Mouse (Mus musculus): ENCODE results near the gene Ptpre. TPM values are rescaled to one million over a fixed set of nuclear protein-coding genes. Genes with fewer than 3 reads are reported as not detected.
"Not testable (repeated sequence)": the region's sequence is repeated elsewhere in the genome, so short reads cannot be mapped to it uniquely, and the experiment has no call there.

Gene Ptpre
- polyA plus RNA-seq (2015; fragmentation: Nextera tagmentation; extraction: Ambion mirVana) = 2.8 and 2.9 TPM in 2 replicates

DNA sequence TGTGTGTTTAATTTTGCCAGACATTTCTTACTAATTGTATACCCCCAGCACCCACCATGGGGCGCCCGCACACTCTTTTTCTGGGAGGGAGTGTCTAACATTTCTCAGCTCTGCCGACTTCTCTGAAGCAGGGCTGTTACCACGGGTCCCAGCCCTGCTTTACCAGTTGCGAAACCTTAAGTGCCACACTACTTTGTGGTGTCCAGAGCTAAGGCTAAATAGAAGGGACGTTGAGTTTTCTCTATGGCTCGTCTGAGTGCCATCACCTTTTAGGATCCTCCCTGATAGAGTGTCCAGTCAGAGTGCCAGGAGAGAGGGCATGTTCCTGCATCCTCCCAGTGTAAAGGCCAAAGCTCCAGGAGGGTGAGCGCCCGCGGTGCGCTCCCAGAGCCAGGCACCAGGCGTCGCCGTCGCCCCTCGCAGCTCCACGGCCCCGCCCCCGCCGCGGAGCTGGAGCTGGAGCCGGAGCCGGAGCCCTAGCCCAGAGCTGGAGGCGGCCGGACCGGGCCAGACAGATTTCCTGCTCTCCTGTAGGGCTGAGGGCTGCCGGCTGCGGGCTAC lies at the start of gene Ptpre:
TSS of gene Ptpre (plus strand) at position 141 of the 561 bp plus-strand sequence.
- Histone ChIP-seq H3K4me2 (peak within 1 kb of the TSS; percentile 87), H3K4me1 (replicated peaks) (peaks cover 44% of the 10 kb centered on the region), H3K9ac (peak within 1 kb of the TSS; percentile 52), H3K27ac (replicated peaks) (0 out of 2 replicates have a peak within 1 kb of the TSS, but pooled peaks have one; percentile 19), H3K4me3 (replicated peaks) (peak within 1 kb of the TSS; percentile 63), H3K36me3 (replicated peaks) (no peaks in the 10 kb centered on the region), H3K27me3 (peaks cover 12% of the 10 kb centered on the region), H3K9me3 (replicated peaks) (no peaks in the 10 kb centered on the region)
- ATAC-seq (ENCODE audit: insufficient read depth) = peak; percentile 88
- WGBS (ENCODE audit: insufficient replicate concordance) = 1% methylated on average over 28 of the region's 28 CpGs

- Histone ChIP-seq H3K4me2 (no peak overlapping the region), H3K4me1 (replicated peaks) (no peaks in the 10 kb centered on the region), H3K9ac (no peak overlapping the region), H3K36me3 (replicated peaks) (no peaks in the 10 kb centered on the region), H3K4me3 (replicated peaks) (no peak overlapping the region), H3K27me3 (no peaks in the 10 kb centered on the region; the same call in none of the 2 replicates), H3K9me3 (replicated peaks) (no peaks in the 10 kb centered on the region), H3K27ac (replicated peaks) (no peak overlapping the region)
- WGBS (ENCODE audit: insufficient replicate concordance) = 48% methylated on average over 6 of the region's 6 CpGs
- ATAC-seq (ENCODE audit: insufficient read depth) = no peak
Measured at GRCm38 (mm10) chr7:135488214-135488810, 49.0 kb upstream of the Ptpre start.

- Histone ChIP-seq H3K27ac (replicated peaks) (no peak overlapping the region), H3K4me2 (no peak overlapping the region), H3K36me3 (replicated peaks) (no peaks in the 10 kb centered on the region), H3K27me3 (no peaks in the 10 kb centered on the region), H3K4me1 (replicated peaks) (no peaks in the 10 kb centered on the region), H3K9me3 (replicated peaks) (no peaks in the 10 kb centered on the region), H3K9ac (no peak overlapping the region), H3K4me3 (replicated peaks) (no peak overlapping the region)
- WGBS (ENCODE audit: insufficient replicate concordance) = 58% methylated on average over 9 of the region's 9 CpGs
- no peak for ATAC-seq (ENCODE audit: insufficient read depth)
Measured at GRCm38 (mm10) chr7:135489724-135490499, 47.4 kb upstream of the Ptpre start.

- no peak for ATAC-seq (ENCODE audit: insufficient read depth)
- Histone ChIP-seq H3K36me3 (replicated peaks) (no peaks in the 10 kb centered on the region), H3K9ac (no peak overlapping the region), H3K9me3 (replicated peaks) (no peaks in the 10 kb centered on the region), H3K4me3 (replicated peaks) (no peak overlapping the region), H3K4me1 (replicated peaks) (no peaks in the 10 kb centered on the region), H3K27me3 (no peaks in the 10 kb centered on the region), H3K27ac (replicated peaks) (no peak overlapping the region), H3K4me2 (no peak overlapping the region)
- WGBS (ENCODE audit: insufficient replicate concordance) = 28% methylated on average over 8 of the region's 8 CpGs
Measured at GRCm38 (mm10) chr7:135490500-135490886, 46.8 kb upstream of the Ptpre start.

GRCm38 (mm10) chr7:135495303-135495702 lies 42.0 kb upstream of the Ptpre start:
- no peak overlapping the region for H3K9ac ChIP-seq

DNA sequence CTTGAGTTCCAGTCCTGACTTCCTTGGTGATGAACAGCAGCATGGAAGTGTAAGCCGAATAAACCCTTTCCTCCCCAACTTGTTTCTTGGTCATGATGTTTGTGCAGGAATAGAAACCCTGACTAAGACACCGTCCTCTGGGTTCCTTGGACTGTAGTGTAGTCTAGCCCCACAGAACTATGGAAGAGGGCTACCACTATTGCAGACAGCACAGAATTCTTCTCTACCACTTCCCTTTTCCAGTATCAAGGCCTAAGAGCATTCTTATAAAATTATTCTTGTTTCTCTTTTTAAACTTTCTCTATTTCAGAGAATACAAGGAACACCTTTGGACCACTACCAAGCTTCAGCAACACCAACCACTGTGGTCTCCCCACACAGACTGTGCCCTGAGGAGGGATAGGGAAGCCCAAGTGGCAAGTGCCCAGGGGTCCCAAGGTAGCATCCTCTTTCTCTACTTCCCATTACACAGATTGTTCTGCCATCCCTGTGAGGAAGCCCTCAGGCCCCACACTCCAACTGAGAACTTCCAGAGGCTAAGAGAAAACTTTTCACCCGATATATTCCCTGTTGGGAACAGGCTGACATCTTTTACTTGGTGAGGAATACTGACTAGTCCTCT lies 38.6 kb upstream of the Ptpre start:
- ATAC-seq (ENCODE audit: insufficient read depth) = no peak
- Histone ChIP-seq H3K9me3 (replicated peaks) (no peaks in the 10 kb centered on the region), H3K27ac (replicated peaks) (no peak overlapping the region), H3K36me3 (replicated peaks) (no peaks in the 10 kb centered on the region), H3K9ac (no peak overlapping the region), H3K4me3 (replicated peaks) (no peak overlapping the region), H3K27me3 (no peaks in the 10 kb centered on the region), H3K4me1 (replicated peaks) (no peaks in the 10 kb centered on the region), H3K4me2 (no peak overlapping the region)
- 46% methylated on average over 3 of the region's 3 CpGs for WGBS (ENCODE audit: insufficient replicate concordance)

More at GRCm38 (mm10) chr7:135495303-135495702, 42.0 kb upstream of the Ptpre start:
- H3K27ac ChIP-seq (replicated peaks) = no peak overlapping the region
- no peaks in the 10 kb centered on the region for H3K36me3 ChIP-seq (replicated peaks)
- no peak overlapping the region for H3K4me3 ChIP-seq (replicated peaks)
- H3K4me2 ChIP-seq = no peak overlapping the region
- H3K9me3 ChIP-seq (replicated peaks) = no peaks in the 10 kb centered on the region
- no peaks in the 10 kb centered on the region for H3K27me3 ChIP-seq
- H3K4me1 ChIP-seq (replicated peaks) = no peaks in the 10 kb centered on the region
- 27% methylated on average over 3 of the region's 3 CpGs for WGBS (ENCODE audit: insufficient replicate concordance)
- no peak for ATAC-seq (ENCODE audit: insufficient read depth)

GRCm38 (mm10) chr7:135499403-135499802 lies 37.9 kb upstream of the Ptpre start:
- no peaks in the 10 kb centered on the region for H3K27me3 ChIP-seq
- H3K4me3 ChIP-seq (replicated peaks) = no peak overlapping the region
- no peak for ATAC-seq (ENCODE audit: insufficient read depth)
- no peak overlapping the region for H3K9ac ChIP-seq
- H3K4me2 ChIP-seq = no peak overlapping the region
- H3K27ac ChIP-seq (replicated peaks) = no peak overlapping the region
- no peaks in the 10 kb centered on the region for H3K9me3 ChIP-seq (replicated peaks)
- no peaks in the 10 kb centered on the region for H3K4me1 ChIP-seq (replicated peaks)
- 26% methylated on average over 2 of the region's 2 CpGs for WGBS (ENCODE audit: insufficient replicate concordance)
- H3K36me3 ChIP-seq (replicated peaks) = no peaks in the 10 kb centered on the region

GRCm38 (mm10) chr7:135506506-135506905 lies 30.8 kb upstream of the Ptpre start:
- not testable (repeated sequence) for H3K4me2 ChIP-seq; ATAC-seq (ENCODE audit: insufficient read depth); H3K36me3 ChIP-seq (replicated peaks); H3K9ac ChIP-seq; H3K27ac ChIP-seq (replicated peaks); H3K4me1 ChIP-seq (replicated peaks); H3K4me3 ChIP-seq (replicated peaks); H3K9me3 ChIP-seq (replicated peaks); H3K27me3 ChIP-seq
- 72% methylated on average over 5 of the region's 5 CpGs for WGBS (ENCODE audit: insufficient replicate concordance)

DNA sequence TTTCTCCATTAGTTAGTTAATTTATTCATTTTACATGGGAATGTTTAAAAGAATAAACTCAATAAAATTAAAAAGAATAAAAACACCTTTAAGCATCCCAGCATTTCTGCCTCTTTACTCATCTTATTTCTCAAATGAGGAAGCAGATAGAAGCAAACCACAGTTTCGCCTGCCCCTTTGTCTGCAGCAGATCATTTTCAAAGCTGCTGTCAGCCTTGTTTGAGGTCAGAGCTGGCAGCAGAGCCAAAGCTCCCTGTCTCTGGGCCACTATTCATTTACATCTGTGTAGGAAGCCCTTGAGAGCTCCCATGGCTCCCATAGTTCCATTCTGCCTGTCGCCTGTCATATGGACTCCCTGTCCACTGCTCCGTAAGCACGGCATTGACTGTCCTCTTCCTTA lies 28.7 kb upstream of the Ptpre start:
- 56% methylated on average over 4 of the region's 4 CpGs for WGBS (ENCODE audit: insufficient replicate concordance)
- H3K4me3 ChIP-seq (replicated peaks) = no peak overlapping the region

DNA sequence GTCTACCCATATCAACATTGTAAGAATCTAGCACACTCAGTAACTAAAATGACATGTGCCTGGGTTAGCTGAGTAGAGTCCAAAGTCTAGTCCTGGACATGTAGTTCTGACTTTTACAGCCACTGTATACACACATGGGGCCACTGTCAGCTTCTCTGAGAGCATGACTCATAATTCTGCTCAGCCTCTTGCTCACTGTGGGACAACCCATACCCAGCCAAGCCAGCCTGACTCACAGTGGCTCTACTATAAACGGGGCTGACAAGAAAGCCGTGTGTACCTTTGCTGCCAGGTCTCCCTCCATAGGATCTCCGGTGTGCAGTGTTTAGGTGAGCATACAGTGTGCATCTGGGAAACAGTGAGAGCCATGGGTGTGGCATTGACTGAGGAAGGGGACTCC lies 28.0 kb upstream of the Ptpre start:
- H3K27ac ChIP-seq (replicated peaks) = no peak overlapping the region
- no peak overlapping the region for H3K4me2 ChIP-seq
- ATAC-seq (ENCODE audit: insufficient read depth) = no peak
- H3K27me3 ChIP-seq = no peaks in the 10 kb centered on the region
- no peak overlapping the region for H3K4me3 ChIP-seq (replicated peaks)
- 61% methylated on average over 3 of the region's 3 CpGs for WGBS (ENCODE audit: insufficient replicate concordance)
- H3K36me3 ChIP-seq (replicated peaks) = no peaks in the 10 kb centered on the region
- no peaks in the 10 kb centered on the region for H3K9me3 ChIP-seq (replicated peaks)
- H3K9ac ChIP-seq = no peak overlapping the region
- H3K4me1 ChIP-seq (replicated peaks) = no peaks in the 10 kb centered on the region

More for the DNA sequence above, 28.7 kb upstream of the Ptpre start:
- Histone ChIP-seq H3K9me3 (replicated peaks) (no peaks in the 10 kb centered on the region), H3K4me2 (no peak overlapping the region), H3K36me3 (replicated peaks) (no peaks in the 10 kb centered on the region), H3K27ac (replicated peaks) (no peak overlapping the region), H3K27me3 (no peaks in the 10 kb centered on the region), H3K4me1 (replicated peaks) (no peaks in the 10 kb centered on the region), H3K9ac (no peak overlapping the region)
- ATAC-seq (ENCODE audit: insufficient read depth) = no peak

DNA sequence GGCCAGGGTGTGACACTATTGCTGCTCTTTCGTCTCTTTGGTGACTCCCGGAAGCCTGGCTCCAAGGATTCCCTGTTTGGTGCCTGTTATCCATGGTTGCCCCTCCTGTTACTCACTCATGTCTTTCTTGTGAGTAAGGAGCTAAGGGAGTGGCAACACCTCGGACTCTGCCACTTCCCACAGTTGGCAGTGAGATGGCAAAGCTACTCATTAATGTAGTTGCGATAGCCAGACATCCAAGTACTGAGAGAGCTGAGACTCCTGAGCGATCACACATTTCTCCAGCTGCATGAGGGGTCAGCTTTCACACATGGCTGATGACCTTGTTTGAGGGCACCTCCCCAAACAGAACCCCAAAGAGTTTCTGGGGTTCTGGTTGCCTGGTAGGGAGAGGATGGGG lies 26.9 kb upstream of the Ptpre start:
- H3K27me3 ChIP-seq = no peaks in the 10 kb centered on the region
- no peak overlapping the region for H3K9ac ChIP-seq
- H3K27ac ChIP-seq (replicated peaks) = no peak overlapping the region
- WGBS (ENCODE audit: insufficient replicate concordance) = 65% methylated on average over 5 of the region's 5 CpGs
- H3K36me3 ChIP-seq (replicated peaks) = no peaks in the 10 kb centered on the region
- H3K4me2 ChIP-seq = no peak overlapping the region
- no peaks in the 10 kb centered on the region for H3K9me3 ChIP-seq (replicated peaks)
- H3K4me1 ChIP-seq (replicated peaks) = no peaks in the 10 kb centered on the region
- no peak for ATAC-seq (ENCODE audit: insufficient read depth)
- H3K4me3 ChIP-seq (replicated peaks) = no peak overlapping the region

Data from liver, embryonic 15.5 days (tissue).